Mouse (Mus musculus) myocyte (in vitro differentiated cells): ENCODE measurements around the gene Ptk6.

Source experiments
- CEBPB ChIP-seq: IDR thresholded peaks from 2 replicates; pipeline ENCODE4 v1.6.1; 2011; ENCODE audit warnings: mild to moderate bottlenecking, moderate library complexity; ENCODE audit not compliant: poor library complexity, insufficient read depth, severe bottlenecking
- E2F4 ChIP-seq: IDR thresholded peaks from one replicate; pipeline ENCODE4 v1.6.1; 2011; ENCODE audit warnings: mild to moderate bottlenecking, control low read depth, moderate library complexity; ENCODE audit not compliant: insufficient read depth
- MAX ChIP-seq: IDR thresholded peaks from one replicate; pipeline ENCODE4 v1.6.1; 2011; ENCODE audit warnings: low read depth, mild to moderate bottlenecking, control low read depth
- MYOD1 ChIP-seq, 3 experiments: IDR thresholded peaks; one replicate each; pipeline ENCODE4 v1.6.1; 2011; ENCODE audit warnings: control low read depth in 2 of 3, low read depth in 2 of 3, mild to moderate bottlenecking in 2 of 3, moderate library complexity in 1 of 3; ENCODE audit not compliant: insufficient read length in 2 of 3, control insufficient read depth in 1 of 3
- MYOG ChIP-seq, 3 experiments: IDR thresholded peaks; one replicate each; pipeline ENCODE4 v1.6.1; 2011; ENCODE audit warnings: control low read depth in 2 of 3, low read depth in 2 of 3, mild to moderate bottlenecking in 2 of 3; ENCODE audit not compliant: insufficient read length in 2 of 3, control insufficient read depth in 1 of 3, insufficient read depth in 1 of 3
- POLR2A ChIP-seq: IDR thresholded peaks from one replicate; pipeline ENCODE4 v1.6.1; 2011; ENCODE audit warnings: low read depth, mild to moderate bottlenecking, control low read depth, moderate library complexity; ENCODE audit not compliant: insufficient read length
- POLR2AphosphoS2 ChIP-seq: IDR thresholded peaks from one replicate; pipeline ENCODE4 v1.6.1; 2011; ENCODE audit warnings: low read depth, control low read depth; ENCODE audit not compliant: insufficient read length
- REST ChIP-seq: IDR thresholded peaks from one replicate; pipeline ENCODE4 v1.6.1; 2011; ENCODE audit warnings: mild to moderate bottlenecking, control low read depth, moderate library complexity; ENCODE audit not compliant: insufficient read depth, insufficient read length
- SRF ChIP-seq: IDR thresholded peaks from one replicate; pipeline ENCODE4 v1.6.1; 2011; ENCODE audit warnings: low read depth; ENCODE audit not compliant: control insufficient read depth, insufficient read length
- TCF12 ChIP-seq: IDR thresholded peaks from one replicate; pipeline ENCODE4 v1.6.1; 2011; ENCODE audit warnings: mild to moderate bottlenecking, control low read depth; ENCODE audit not compliant: poor library complexity, insufficient read depth, severe bottlenecking
- TCF3 ChIP-seq: IDR thresholded peaks from one replicate; pipeline ENCODE4 v1.6.1; 2011; ENCODE audit warnings: low read depth, control low read depth; ENCODE audit not compliant: insufficient read length
- USF1 ChIP-seq: IDR thresholded peaks from one replicate; pipeline ENCODE4 v1.6.1; 2011; ENCODE audit warnings: low read depth, mild to moderate bottlenecking, control low read depth, moderate library complexity

DNA sequence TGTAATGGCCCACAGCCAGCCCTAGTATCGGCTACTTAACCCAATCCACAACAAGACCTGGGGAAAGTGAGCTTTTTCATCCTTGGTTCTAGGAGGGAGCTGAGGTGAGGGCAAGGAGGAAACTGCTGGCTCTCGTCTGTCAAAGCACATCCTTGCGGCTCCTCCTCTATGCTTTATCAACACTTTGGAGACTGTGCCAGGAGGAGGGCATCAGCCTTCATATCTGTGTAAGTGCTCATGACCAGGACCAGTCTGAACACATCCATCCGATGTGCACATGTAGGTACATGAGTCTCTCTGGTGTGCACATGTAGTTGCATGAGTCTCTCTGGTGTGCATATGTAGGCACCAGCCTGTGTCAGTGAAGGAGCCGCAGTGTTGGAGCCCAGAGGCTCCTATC, 3.1 kb upstream of the Ptk6 start:
- TF ChIP-seq MAX (no peak), POLR2A (no peak), MYOD1 (IDR thresholded peaks at IDR 0.05; ENCODE audit: control insufficient read depth in 1 of 3, insufficient read length in 2 of 3, low read depth in 2 of 3) (no peak), POLR2AphosphoS2 (no peak), USF1 (no peak), E2F4 (no peak), REST (no peak), MYOG (IDR thresholded peaks at IDR 0.05; ENCODE audit: control insufficient read depth in 1 of 3, insufficient read depth in 1 of 3, insufficient read length in 2 of 3, low read depth in 2 of 3) (no peak), TCF3 (no peak), CEBPB (no peak), TCF12 (no peak), SRF (no peak)
